Mouse (Mus musculus): Measurements from ENCODE around the gene Nop56. TPM values are rescaled to one million over a fixed set of nuclear protein-coding genes. Genes with fewer than 3 reads are reported as not detected.

Nop56 gene
- polyA plus RNA-seq, 1 experiment from 2014 or later = 297 TPM

Other genes with a start within 250 kb of the Nop56 start
- 0.10 and 0.11 TPM in 2 replicates for gene Tgm6, start 162.0 kb upstream of the Nop56 start, polyA plus RNA-seq (2015; fragmentation: Nextera tagmentation; extraction: Ambion mirVana)
- gene Snrpb, start 95.0 kb upstream of the Nop56 start, polyA plus RNA-seq (2015; fragmentation: Nextera tagmentation; extraction: Ambion mirVana) = 418 TPM in 2 replicates
- not detected in 2 replicates for gene Tmc2, start 79.2 kb upstream of the Nop56 start, polyA plus RNA-seq (2015; fragmentation: Nextera tagmentation; extraction: Ambion mirVana)
- 176 and 179 TPM in 2 replicates for gene Idh3b, start 10.1 kb downstream of the Nop56 start, polyA plus RNA-seq (2015; fragmentation: Nextera tagmentation; extraction: Ambion mirVana)
- gene Ebf4, start 20.7 kb downstream of the Nop56 start, polyA plus RNA-seq (2015; fragmentation: Nextera tagmentation; extraction: Ambion mirVana) = 2.7 and 3.7 TPM in 2 replicates
- 18.1 and 19.0 TPM in 2 replicates for gene Cpxm1, start 123.1 kb downstream of the Nop56 start, polyA plus RNA-seq (2015; fragmentation: Nextera tagmentation; extraction: Ambion mirVana)
- not detected in 2 replicates for gene Gm28372, start 130.8 kb downstream of the Nop56 start, polyA plus RNA-seq (2015; fragmentation: Nextera tagmentation; extraction: Ambion mirVana)
- gene 1700020A23Rik, start 130.8 kb downstream of the Nop56 start, polyA plus RNA-seq (2015; fragmentation: Nextera tagmentation; extraction: Ambion mirVana) = 0.73 and 0.86 TPM in 2 replicates
- 0.27 TPM in 1 of 2 replicates, not detected in the other for gene Tmem239, start 132.0 kb downstream of the Nop56 start, polyA plus RNA-seq (2015; fragmentation: Nextera tagmentation; extraction: Ambion mirVana)
- gene Vps16, start 149.9 kb downstream of the Nop56 start, polyA plus RNA-seq (2015; fragmentation: Nextera tagmentation; extraction: Ambion mirVana) = 134 and 138 TPM in 2 replicates
- 17.3 and 17.8 TPM in 2 replicates for gene Pced1a, start 150.3 kb downstream of the Nop56 start, polyA plus RNA-seq (2015; fragmentation: Nextera tagmentation; extraction: Ambion mirVana)
- 152 and 160 TPM in 2 replicates for gene Ptpra, start 175.8 kb downstream of the Nop56 start, polyA plus RNA-seq (2015; fragmentation: Nextera tagmentation; extraction: Ambion mirVana)

Data from forebrain, embryonic 16.5 days (tissue).